Mouse (Mus musculus) yolk sac, embryonic 10.5 days (tissue): Measurements from ENCODE around the gene Was.
A peak's percentile ranks its signal among the peaks of the same experiment; 100 is the strongest.
"Not testable (repeated sequence)": the region's sequence is repeated elsewhere in the genome, so short reads cannot be mapped to it uniquely, and the experiment has no call there.

Source experiments
- DNase-seq: peaks from one replicate; pipeline ENCODE4 v3.0.0-alpha.2; 2017; ENCODE audit warnings: low spot score

Gene Was

GRCm38 (mm10) chrX:8074430-8075014 lies 15.8 kb downstream of the Was start, which contains the start of gene Suv39h1:
Gene Suv39h1 (minus strand): TSS chrX:8074760.
- peak; percentile 91 for DNase-seq

DNA sequence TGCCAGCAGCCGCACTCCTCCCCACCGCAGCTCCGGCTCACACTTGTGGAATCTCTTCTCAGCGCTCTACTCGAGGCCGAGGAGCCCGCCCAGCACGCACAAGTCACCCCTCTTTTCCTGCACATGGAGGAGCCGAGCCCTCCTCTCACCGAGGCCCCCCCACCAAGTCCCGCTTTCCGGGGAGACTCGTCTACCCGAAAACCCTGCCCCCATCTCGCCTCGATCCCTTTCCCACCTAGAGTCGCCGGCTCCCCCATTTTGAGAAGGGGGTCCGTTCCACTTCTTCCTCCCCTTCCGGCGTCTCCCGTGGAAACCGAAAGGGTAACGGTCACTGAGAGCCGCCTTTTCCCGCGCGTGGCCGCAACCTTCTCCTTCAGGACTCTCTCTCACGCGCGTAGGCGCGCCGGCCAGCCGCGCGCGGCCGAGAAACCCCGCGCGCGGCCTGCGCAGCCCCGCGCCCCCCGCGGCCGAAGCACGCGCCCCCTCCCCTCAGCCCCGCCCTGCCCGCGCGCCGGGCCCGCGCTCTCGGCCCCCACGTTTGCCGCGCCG lies 16.3 kb downstream of the Was start:
- DNase-seq, result no peak

DNA sequence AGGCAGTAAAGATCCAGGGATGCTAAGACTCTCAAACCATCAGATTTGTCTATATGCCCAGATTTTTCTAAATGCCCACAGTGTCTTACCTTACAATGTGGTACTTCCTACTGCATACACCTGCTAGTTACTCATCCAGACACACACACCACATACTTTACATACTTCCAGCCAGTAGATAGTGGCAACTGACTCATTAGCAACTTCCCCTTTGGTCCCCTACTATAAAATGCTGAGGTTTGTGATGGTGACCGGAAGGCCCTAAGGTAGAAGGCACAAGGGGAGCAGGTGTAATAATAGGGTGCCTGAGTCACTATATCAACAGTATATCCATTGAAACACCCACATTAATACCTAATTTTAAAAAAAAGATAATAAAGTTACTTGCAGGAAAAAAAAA lies 21.1 kb downstream of the Was start:
- no peak for DNase-seq

DNA sequence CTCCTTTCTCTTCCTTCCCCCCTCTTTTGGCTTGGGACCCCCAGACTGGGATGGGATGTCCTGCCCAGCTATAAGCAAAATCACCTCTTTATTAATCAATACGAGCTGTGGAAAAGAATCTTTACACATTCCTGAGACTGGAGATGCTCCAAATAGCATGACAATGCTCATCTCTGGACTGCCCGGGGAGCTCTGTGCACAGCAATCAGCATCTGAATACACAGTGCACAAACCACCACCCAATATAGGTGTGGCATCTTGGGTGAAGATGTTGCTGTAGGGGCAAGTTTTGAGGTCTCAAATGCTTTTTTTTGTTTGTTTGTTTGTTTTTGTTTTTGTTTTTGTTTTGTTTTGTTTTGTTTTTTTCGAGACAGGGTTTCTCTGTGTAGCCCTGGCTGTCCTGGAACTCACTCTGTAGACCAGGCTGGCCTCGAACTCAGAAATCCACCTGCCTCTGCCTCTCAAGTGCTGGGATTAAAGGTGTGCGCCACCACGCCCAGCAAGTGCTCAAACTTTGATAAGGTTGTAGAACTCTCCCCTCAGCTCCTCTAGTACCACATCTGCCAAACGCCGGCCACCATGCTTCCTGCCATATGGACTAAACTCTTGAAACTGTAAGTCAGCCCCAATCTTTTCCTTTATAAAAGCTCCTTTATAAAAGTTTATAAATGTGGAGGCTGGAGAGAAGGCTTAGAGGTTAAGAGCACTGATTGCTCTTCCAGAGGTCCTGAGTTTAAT lies 39.1 kb downstream of the Was start:
- DNase-seq, result not testable (repeated sequence)

DNA sequence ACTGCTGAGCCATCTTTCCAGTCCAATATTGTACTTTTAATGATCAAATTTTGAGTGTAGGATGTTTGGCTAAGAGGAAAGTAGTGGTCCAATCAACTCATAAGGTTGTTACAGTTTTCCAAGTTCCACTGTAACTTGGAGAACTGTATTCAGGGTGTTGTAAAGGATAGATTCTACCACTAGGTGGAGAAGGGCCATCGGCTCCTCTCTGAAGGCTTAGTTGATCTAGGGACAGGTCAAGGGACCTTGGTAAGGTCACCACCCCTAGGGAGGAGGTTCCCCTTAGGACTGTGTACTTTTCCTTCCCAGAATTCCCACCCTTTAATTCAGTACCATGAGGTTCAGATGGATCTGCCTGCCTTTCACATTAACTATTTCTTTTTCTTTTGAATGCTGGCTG lies 57.3 kb downstream of the Was start:
- DNase-seq, result no peak
